Mouse (Mus musculus) heart, postnatal 36 days (tissue): ENCODE data around the gene Olfr56. TPM values are rescaled to one million over a fixed set of nuclear protein-coding genes. Genes with fewer than 3 reads are reported as not detected.
"Not testable (repeated sequence)": the region's sequence is repeated elsewhere in the genome, so short reads cannot be mapped to it uniquely, and the experiment has no call there.

Experiments
- DNase-seq, 2 experiments: peaks; one replicate each; pipeline ENCODE4 v3.0.0; 2021 to 2022
- intact Hi-C: fragments of 180-260 bp; cut with DNase I; formaldehyde crosslinking; loops from one replicate; pipeline ENCODE4 v1.15.1; 2025
- total RNA-seq, 2 experiments: library from RNA; stranded (reverse); gene quantifications; 2 replicates each; pipeline ENCODE4 v1.2.3; 2021

The Olfr56 gene
- total RNA-seq, 2 experiments from 2014 or later, result not detected

DNA sequence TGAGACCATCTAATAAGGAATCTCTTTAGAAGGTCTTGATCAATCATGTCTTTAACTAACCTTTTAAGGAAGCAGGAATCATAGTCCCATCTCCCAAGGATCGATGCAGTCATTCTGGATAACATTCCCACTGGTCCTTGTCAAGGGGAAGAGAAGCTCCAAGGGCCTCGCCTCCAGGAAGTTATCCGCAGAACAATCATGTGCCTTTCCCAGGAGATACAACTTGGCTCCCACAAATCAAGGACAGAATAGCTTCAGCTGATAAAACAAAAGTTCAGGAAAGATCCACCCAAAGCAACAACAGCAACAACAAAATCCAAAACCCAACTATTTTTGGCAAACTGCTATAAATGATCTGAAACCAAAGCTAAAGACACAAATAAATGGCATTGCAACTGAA lies 140.9 kb downstream of the Olfr56 start:
- intact Hi-C loops, result no loop called here
- no peak for DNase-seq

DNA sequence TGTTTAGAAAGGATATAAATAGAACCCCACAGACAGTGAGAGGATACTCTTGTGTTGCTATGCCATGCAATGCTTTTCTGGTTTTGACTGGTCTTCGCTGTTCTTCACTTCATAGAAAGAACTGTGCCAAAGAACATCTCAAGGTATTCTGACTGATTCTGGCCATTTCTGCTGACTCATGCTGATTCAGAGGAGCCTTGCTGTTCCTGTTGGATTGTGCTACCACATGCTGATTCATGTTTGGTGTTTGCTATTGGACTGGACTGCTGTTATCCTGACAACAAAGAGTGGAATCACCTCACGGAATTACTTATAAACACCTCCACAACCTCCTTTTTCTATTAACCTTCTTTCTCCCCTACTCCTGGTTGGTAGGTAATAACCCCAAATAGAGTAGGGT lies 145.5 kb downstream of the Olfr56 start:
- intact Hi-C loops, result no loop called here
- no peak for DNase-seq

GRCm38 (mm10) chr11:49141974-49142373 lies 163.3 kb downstream of the Olfr56 start, which contains the start of gene Olfr1395:
Gene Olfr1395 (plus strand): TSS chr11:49142274.
- intact Hi-C loops, result no loop called here
- no peak for DNase-seq

GRCm38 (mm10) chr11:49154077-49154476 lies 175.4 kb downstream of the Olfr56 start, which contains the start of gene Olfr1394:
Gene Olfr1394 (plus strand): TSS chr11:49154377.
- intact Hi-C loops, result loop anchor here (2.0 to 5.0 kb wide), 2 partner anchors 33 to 42 kb away; partner anchors contain the start of genes Btnl9 and Olfr1396
- DNase-seq, result no peak

- DNase-seq, result no peak
- intact Hi-C loops, result no loop called here
These were observed 178.4 kb downstream of the Olfr56 start for GRCm38 (mm10) chr11:49156821-49157814.

GRCm38 (mm10) chr11:49168839-49169611 lies 190.3 kb downstream of the Olfr56 start:
- no peak for DNase-seq
- intact Hi-C loops, result no loop called here

GRCm38 (mm10) chr11:49170576-49170975 lies 191.9 kb downstream of the Olfr56 start:
- no peak for DNase-seq
- intact Hi-C loops, result no loop called here

DNA sequence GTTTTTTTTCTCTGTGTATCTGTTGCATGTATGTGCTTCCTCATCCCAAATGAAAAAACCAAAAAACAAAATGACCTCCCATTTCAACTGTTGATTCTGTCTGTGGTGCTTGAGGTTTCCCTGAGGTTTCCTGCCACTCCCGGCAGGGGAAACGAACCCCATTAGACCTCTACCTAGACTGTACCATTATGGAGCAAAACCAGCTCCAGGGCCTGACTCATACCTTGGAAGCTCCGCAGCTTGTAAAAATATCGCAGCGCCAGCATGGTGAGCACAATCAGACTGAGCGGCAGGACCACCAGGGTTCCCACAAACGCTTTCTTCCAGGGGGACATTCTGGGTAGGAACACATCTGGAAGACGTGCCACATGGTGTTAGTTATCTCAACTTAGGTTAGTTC lies 196.7 kb downstream of the Olfr56 start:
- DNase-seq, result no peak
- intact Hi-C loops, result no loop called here

- DNase-seq, intact Hi-C loops: not testable (repeated sequence)
These were observed 197.5 kb downstream of the Olfr56 start for GRCm38 (mm10) chr11:49176047-49176779.

GRCm38 (mm10) chr11:49183172-49183571 lies 204.5 kb downstream of the Olfr56 start:
- DNase-seq, result no peak
- intact Hi-C loops, result loop anchor here (10.0 kb wide), 1 partner anchor 372 kb away; the partner anchor contains the start of gene Olfr1380

Other genes with a start within 250 kb of the Olfr56 start
- 100 to 1,000 TPM; 385 to 411 TPM for gene Rack1, start 178.6 kb upstream of the Olfr56 start, total RNA-seq
- gene Trim41, start 161.5 kb upstream of the Olfr56 start, total RNA-seq, result 10 to 100 TPM; 21.0 to 22.7 TPM
- gene Trim7, start 152.7 kb upstream of the Olfr56 start, total RNA-seq, result 10 to 100 TPM; 17.8 to 26.2 TPM
- gene Gm12184, start 152.2 kb upstream of the Olfr56 start, total RNA-seq, result 1 to 10 TPM; 3.5 to 3.9 TPM
- 10 to 100 TPM; 12.5 to 13.5 TPM for gene Irgm1, start 107.2 kb upstream of the Olfr56 start, total RNA-seq
- gene Gm5431, start 76.7 kb upstream of the Olfr56 start, total RNA-seq, result 1 to 10 TPM in 1 of 2 experiments, under 1 TPM in 1; 0.86 to 3.0 TPM
- 1 to 10 TPM; 3.3 to 5.3 TPM for gene Psme2b, start 32.7 kb upstream of the Olfr56 start, total RNA-seq
- gene 9930111J21Rik1, start 509 bp downstream of the Olfr56 start, total RNA-seq, result 1 to 10 TPM; 5.4 to 6.3 TPM
- gene Gm12185, start 13.3 kb downstream of the Olfr56 start, total RNA-seq, result 1 to 10 TPM in 1 of 2 experiments, under 1 TPM in 1; 0.97 to 1.8 TPM
- 1 to 10 TPM; 1.8 to 5.3 TPM for gene Tgtp1, start 15.3 kb downstream of the Olfr56 start, total RNA-seq
- 1 to 10 TPM; 6.0 to 8.0 TPM for gene 9930111J21Rik2, start 72.4 kb downstream of the Olfr56 start, total RNA-seq
- gene Tgtp2, start 85.3 kb downstream of the Olfr56 start, total RNA-seq, result 1 to 10 TPM in 1 of 2 experiments, under 1 TPM in 1; 0.28 to 3.8 TPM
- 1 to 10 TPM; 2.3 to 2.7 TPM for gene Ifi47, start 97.7 kb downstream of the Olfr56 start, total RNA-seq
- 1 to 10 TPM; 1.5 TPM for gene Olfr1396, start 136.0 kb downstream of the Olfr56 start, total RNA-seq
- gene Olfr1395, start 163.4 kb downstream of the Olfr56 start, total RNA-seq, result not detected
- gene Olfr1394, start 175.5 kb downstream of the Olfr56 start, total RNA-seq, result not detected
- gene Btnl9, start 208.3 kb downstream of the Olfr56 start, total RNA-seq, result 10 to 100 TPM; 34.7 to 38.5 TPM
- gene Zfp62, start 224.4 kb downstream of the Olfr56 start, total RNA-seq, result 10 to 100 TPM; 25.8 to 26.8 TPM